9 mouse cellular contexts compared by ENCODE assay signal in the genomic region with DNA sequence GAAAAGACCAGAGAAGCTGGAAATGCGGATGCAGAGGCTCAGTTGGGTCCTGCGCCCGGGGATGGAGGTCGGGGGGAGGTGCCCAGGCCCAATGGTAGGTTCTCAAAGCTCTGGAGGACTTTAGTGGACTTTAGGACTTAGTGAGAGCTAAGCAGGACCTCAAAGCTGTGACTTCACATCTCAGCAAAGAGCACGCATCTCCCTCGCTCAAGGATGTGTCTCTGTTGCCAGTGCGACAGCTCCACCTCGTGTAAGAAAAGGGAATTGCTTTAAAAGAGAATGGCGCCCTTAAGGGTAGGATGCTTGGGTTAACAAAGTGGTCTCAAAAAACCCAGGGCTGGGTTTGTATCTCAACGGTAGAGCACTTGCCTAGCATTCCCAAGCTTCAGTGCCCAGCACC. TPM values are rescaled to one million over a fixed set of nuclear protein-coding genes. Genes with fewer than 3 reads are reported as not detected.
DNase-seq lines count a peak whose midpoint lies in the region; ATAC-seq and TF ChIP-seq lines count a peak whose summit lies in the region.
"Had no signal": no experiment of that assay in that cellular context is flagged by ENCODE, and none has a peak within 500 bp of the region (broad histone marks: within the 10 kb centered on the region; RNA-seq: fewer than 3 reads in every experiment).

No protein-coding gene starts in this region.

- TF ChIP-seq POLR2A in thymus, adult 2 months (IDR thresholded peaks at IDR 0.05; ENCODE audit: control insufficient read depth, extremely low read depth, insufficient read depth, low read length, poor library complexity) = no peak
- TF ChIP-seq POLR2A in bone marrow, adult 2 months (IDR thresholded peaks at IDR 0.05; ENCODE audit: borderline replicate concordance, control insufficient read depth, low read depth, low read length) = no peak

- no peak overlapping the region for H3K4me3 ChIP-seq in thymus, adult 2 months (ENCODE audit: control insufficient read depth, insufficient read depth, low read length)
- H3K4me3 ChIP-seq in bone marrow, adult 2 months (replicated peaks; ENCODE audit: control insufficient read depth, low read depth, low read length) = no peak overlapping the region
- no peak overlapping the region for H3K4me3 ChIP-seq in embryonic facial prominence, embryonic 14.5 days (ENCODE audit: low read depth, low read length)
- no peak overlapping the region for H3K4me3 ChIP-seq in hindbrain, embryonic 14.5 days (replicated peaks; ENCODE audit: low read length)
- H3K4me3 ChIP-seq in midbrain, postnatal 0 days (ENCODE audit: low read depth, low read length) = no peak overlapping the region
- H3K4me3 ChIP-seq: heart, embryonic 13.5 days had no signal

- no peaks in the 10 kb centered on the region for H3K36me3 ChIP-seq in thymus, adult 2 months (ENCODE audit: control insufficient read depth, insufficient read depth, low read length)
- no peaks in the 10 kb centered on the region for H3K36me3 ChIP-seq in embryonic facial prominence, embryonic 14.5 days (ENCODE audit: control insufficient read depth, insufficient read depth, low read length)
- H3K36me3 ChIP-seq in hindbrain, embryonic 14.5 days (replicated peaks; ENCODE audit: control insufficient read depth, insufficient read depth) = no peaks in the 10 kb centered on the region
- H3K36me3 ChIP-seq in midbrain, postnatal 0 days (ENCODE audit: insufficient read depth, low read length) = no peaks in the 10 kb centered on the region
- H3K36me3 ChIP-seq: heart, embryonic 13.5 days had no signal

- ATAC-seq in embryonic facial prominence, embryonic 14.5 days (ENCODE audit: low read depth) = peak; percentile 76; the same call in 1 of the 2 replicates
- ATAC-seq in hindbrain, embryonic 14.5 days (ENCODE audit: low FRiP score) = peak; percentile 78
- ATAC-seq in midbrain, postnatal 0 days (ENCODE audit: low FRiP score) = peak; percentile 26; the same call in 1 of the 2 replicates

- no peak overlapping the region for H3K27ac ChIP-seq in thymus, adult 2 months (ENCODE audit: control insufficient read depth, insufficient read depth, low read length)
- no peak overlapping the region for H3K27ac ChIP-seq in bone marrow, adult 2 months (ENCODE audit: control insufficient read depth, insufficient read depth, low read depth, low read length, poor library complexity)
- H3K27ac ChIP-seq in embryonic facial prominence, embryonic 14.5 days (replicated peaks; ENCODE audit: low read depth, low read length) = no peak overlapping the region
- no peak overlapping the region for H3K27ac ChIP-seq in hindbrain, embryonic 14.5 days
- H3K27ac ChIP-seq in midbrain, postnatal 0 days (ENCODE audit: low read depth, low read length) = no peak overlapping the region
- H3K27ac ChIP-seq: heart, embryonic 13.5 days had no signal

- H3K9me3 ChIP-seq in embryonic facial prominence, embryonic 14.5 days (ENCODE audit: control insufficient read depth, low read length) = no peaks in the 10 kb centered on the region
- H3K9me3 ChIP-seq in hindbrain, embryonic 14.5 days (ENCODE audit: control insufficient read depth, low read length) = no peaks in the 10 kb centered on the region
- no peaks in the 10 kb centered on the region for H3K9me3 ChIP-seq in midbrain, postnatal 0 days (ENCODE audit: low read length)

- no peak overlapping the region for H3K9ac ChIP-seq in embryonic facial prominence, embryonic 14.5 days (ENCODE audit: low read depth, low read length)
- H3K9ac ChIP-seq in hindbrain, embryonic 14.5 days = no peak overlapping the region
- H3K9ac ChIP-seq in midbrain, postnatal 0 days (replicated peaks; ENCODE audit: low read length, poor library complexity, severe bottlenecking) = no peak overlapping the region
- H3K9ac ChIP-seq: heart, embryonic 13.5 days had no signal

- H3K27me3 ChIP-seq in thymus, adult 2 months (ENCODE audit: control insufficient read depth, insufficient read depth, low read length) = no peaks in the 10 kb centered on the region
- H3K27me3 ChIP-seq in embryonic facial prominence, embryonic 14.5 days (replicated peaks; ENCODE audit: control insufficient read depth, insufficient read depth, low read length) = no peaks in the 10 kb centered on the region
- no peaks in the 10 kb centered on the region for H3K27me3 ChIP-seq in hindbrain, embryonic 14.5 days (ENCODE audit: control insufficient read depth, insufficient read depth, low read length)
- no peaks in the 10 kb centered on the region for H3K27me3 ChIP-seq in midbrain, postnatal 0 days (ENCODE audit: insufficient read depth, low read length)

- intact Hi-C loops in left cerebral cortex, postnatal 25 days (cut with DNase I) = loop anchor here (1.0 to 2.0 kb wide), 2 partner anchors 157 to 161 kb away; no protein-coding TSS in a partner anchor

- DNase-seq in thymus, adult 2 months = peak; percentile 70
- no peak for DNase-seq in thymus, adult 18-20 months
- DNase-seq in embryonic facial prominence, embryonic 14.5 days (ENCODE audit: low spot score) = peak; percentile 68
- DNase-seq in hindbrain, embryonic 14.5 days (ENCODE audit: low spot score) = peak; percentile 87
- DNase-seq in left cerebral cortex, postnatal 25 days (ENCODE audit: low spot score in 2 of 2) = peak; percentile 45 to 62
- DNase-seq in midbrain, postnatal 0 days (ENCODE audit: low spot score) = peak; percentile 73
- no peak for DNase-seq in urinary bladder, postnatal 4 days (ENCODE audit: low spot score in 2 of 2)

- no peaks in the 10 kb centered on the region for H3K4me1 ChIP-seq in thymus, adult 2 months (replicated peaks; ENCODE audit: control insufficient read depth, insufficient read depth, low read length)
- no peaks in the 10 kb centered on the region for H3K4me1 ChIP-seq in bone marrow, adult 2 months (ENCODE audit: control insufficient read depth, insufficient read depth, low read length)
- H3K4me1 ChIP-seq in embryonic facial prominence, embryonic 14.5 days (ENCODE audit: control insufficient read depth, insufficient read depth, low read length) = no peaks in the 10 kb centered on the region
- H3K4me1 ChIP-seq in hindbrain, embryonic 14.5 days (replicated peaks; ENCODE audit: control insufficient read depth, insufficient read depth, low read length) = no peaks in the 10 kb centered on the region
- H3K4me1 ChIP-seq in midbrain, postnatal 0 days (ENCODE audit: insufficient read depth, low read length) = no peaks in the 10 kb centered on the region
- H3K4me1 ChIP-seq: heart, embryonic 13.5 days had no signal

- 24% methylated on average over 10 of the region's 10 CpGs for WGBS in thymus, adult 2 months
- 17% methylated on average over 10 of the region's 10 CpGs for WGBS in bone marrow, adult 2 months
- WGBS in embryonic facial prominence, embryonic 14.5 days = 15% methylated on average over 10 of the region's 10 CpGs
- 15% methylated on average over 10 of the region's 10 CpGs for WGBS in hindbrain, embryonic 14.5 days
- 13% methylated on average over 10 of the region's 10 CpGs for WGBS in midbrain, postnatal 0 days

- no peak for TF ChIP-seq CTCF in thymus, adult 2 months (IDR thresholded peaks at IDR 0.05; ENCODE audit: borderline replicate concordance, control insufficient read depth, extremely low read depth, insufficient read depth, low read length, poor library complexity)
- TF ChIP-seq CTCF in bone marrow, adult 2 months (IDR thresholded peaks at IDR 0.05; ENCODE audit: control insufficient read depth, insufficient read depth, low read length) = peak; percentile 87
- TF ChIP-seq CTCF in midbrain, postnatal 0 days (IDR thresholded peaks at IDR 0.05) = peak; percentile 87

- H3K4me2 ChIP-seq in embryonic facial prominence, embryonic 14.5 days (ENCODE audit: low read depth, low read length) = no peak overlapping the region
- no peak overlapping the region for H3K4me2 ChIP-seq in hindbrain, embryonic 14.5 days (replicated peaks)
- no peak overlapping the region for H3K4me2 ChIP-seq in midbrain, postnatal 0 days (ENCODE audit: low read depth, low read length, poor library complexity, severe bottlenecking)
- H3K4me2 ChIP-seq: heart, embryonic 13.5 days had no signal

RNA-seq across cellular contexts. Expression of a gene that starts 42.1 kb away (rescaled TPM):
- 0.19 and 0.26 TPM in 2 replicates for polyA plus RNA-seq in thymus, adult 2 months (2012; rRNA removed)
- 0.35 TPM in 1 of 2 replicates, not detected in the other for polyA plus RNA-seq in bone marrow, adult 2 months (2011; ENCODE audit: insufficient read depth, insufficient read length, low replicate concordance, missing spikeins)
- 1.8 and 2.5 TPM in 2 replicates for polyA plus RNA-seq in embryonic facial prominence, embryonic 14.5 days (2014; fragmentation: Nextera tagmentation; extraction: Ambion mirVana)
- 7.0 and 7.7 TPM in 2 replicates for polyA plus RNA-seq in hindbrain, embryonic 14.5 days (2014; fragmentation: Nextera tagmentation; extraction: Ambion mirVana)
- total RNA-seq in left cerebral cortex, postnatal 25 days (2021) = 10 to 100 TPM; 47.6 to 50.6 TPM
- 37.2 and 39.4 TPM in 2 replicates for total RNA-seq in midbrain, postnatal 0 days (2014; rRNA removed)
- polyA plus RNA-seq in midbrain, postnatal 0 days (2015; fragmentation: Nextera tagmentation; extraction: Ambion mirVana) = 9.1 and 10.5 TPM in 2 replicates

Comparison
In these comparisons a context has a peak if more than half of its experiments do, and no peak if none do; other contexts are left out.
1. DNase-seq: peak in thymus, adult 2 months (single experiment), embryonic facial prominence, embryonic 14.5 days (single experiment), hindbrain, embryonic 14.5 days (single experiment), left cerebral cortex, postnatal 25 days (2 of 2) and midbrain, postnatal 0 days (single experiment); none in thymus, adult 18-20 months (0 of 2) and urinary bladder, postnatal 4 days (0 of 2).
2. ATAC-seq: peak in every context shown above with its lines; median percentile 78 in hindbrain, embryonic 14.5 days; 76 in embryonic facial prominence, embryonic 14.5 days; 26 in midbrain, postnatal 0 days.